Mouse (Mus musculus): ENCODE data around the gene Wdr70.
A peak's percentile ranks its signal among the peaks of the same experiment; 100 is the strongest.

DNA sequence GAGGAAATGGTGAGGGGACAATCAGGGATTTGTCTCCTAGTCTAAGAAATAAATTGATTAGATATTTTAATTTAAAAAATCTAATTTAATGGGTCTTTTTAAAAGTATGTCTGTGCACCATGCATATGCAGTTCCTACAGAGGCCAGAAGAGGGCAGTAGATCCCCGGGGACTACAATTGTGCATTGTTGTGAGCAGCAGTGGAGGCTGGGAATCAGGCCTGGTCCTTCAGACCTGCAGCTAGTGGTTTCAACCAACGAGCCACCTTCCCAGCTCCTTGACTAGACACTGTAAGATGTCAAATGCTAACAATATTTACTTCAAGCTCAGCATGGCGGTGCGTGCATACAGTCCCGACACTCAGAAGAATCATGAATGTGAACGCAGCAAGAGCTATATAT, 199.7 kb downstream of the Wdr70 start:
- TF ChIP-seq CTCF (conservative IDR thresholded peaks at IDR 0.05; ENCODE audit: low read length) (peak; percentile 94), NANOG (IDR thresholded peaks at IDR 0.05; ENCODE audit: borderline replicate concordance, low read length) (no peak), POU5F1 (IDR thresholded peaks at IDR 0.05; ENCODE audit: borderline replicate concordance, low read length) (no peak)

Measured in E14TG2a.4 (cell line).